In the genomic region with DNA sequence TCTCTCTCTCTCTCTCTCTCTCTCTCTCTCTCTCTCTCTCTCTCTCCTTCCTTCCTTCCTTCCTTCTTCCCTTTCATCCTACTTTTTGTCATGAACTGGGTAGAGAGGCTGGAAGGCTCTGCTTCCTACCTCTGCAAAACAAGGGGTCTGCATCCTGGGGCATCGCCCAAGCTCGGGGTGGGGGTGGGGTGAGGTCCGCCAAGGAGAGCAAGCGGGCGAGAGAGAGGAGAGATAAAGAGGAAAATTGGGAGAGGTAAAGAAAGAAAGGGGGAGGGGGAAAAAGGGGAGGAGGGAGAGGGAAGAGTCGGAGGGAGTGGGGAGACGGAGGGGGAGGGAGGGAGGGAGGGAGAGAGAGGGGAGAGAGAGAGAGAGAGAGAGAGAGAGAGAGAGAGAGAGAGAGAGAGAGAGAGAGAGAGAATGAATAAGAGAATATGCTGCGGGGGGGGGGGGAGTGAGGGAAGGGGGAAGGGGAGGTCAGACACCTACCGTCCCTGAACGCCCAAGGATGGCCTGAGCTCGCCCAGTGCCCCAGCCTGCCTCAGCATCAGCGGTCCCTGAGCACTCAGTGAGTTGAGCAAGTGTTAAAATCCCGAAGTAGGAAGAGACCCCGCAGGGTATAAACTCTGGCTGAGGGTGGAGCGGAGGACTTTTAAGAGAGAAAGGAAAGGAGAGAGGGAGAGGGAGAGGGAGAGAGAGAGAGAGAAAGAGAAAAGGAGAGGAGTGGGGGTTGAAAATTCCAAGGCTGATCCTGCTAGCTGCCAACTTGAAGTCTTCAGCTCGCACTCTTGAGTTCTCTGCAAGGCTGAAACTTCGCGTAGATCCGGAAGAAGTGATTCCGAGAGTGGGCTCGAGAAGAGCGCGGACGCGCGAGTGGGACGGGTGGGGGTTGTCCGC, we compare ENCODE assay signal across 9 mouse cellular contexts. TPM values are rescaled to one million over a fixed set of nuclear protein-coding genes. Genes with fewer than 3 reads are reported as not detected.
DNase-seq lines count a peak whose midpoint lies in the region; ATAC-seq and TF ChIP-seq lines count a peak whose summit lies in the region.
"Had no signal": no experiment of that assay in that cellular context is flagged by ENCODE, and none has a peak within 500 bp of the region (broad histone marks: within the 10 kb centered on the region; RNA-seq: fewer than 3 reads in every experiment).

A gene (plus strand): TSS at position 579 of the 894 bp plus-strand sequence.

- peak within 1 kb of the TSS; percentile 64 for H3K27ac ChIP-seq in lung, postnatal 0 days (ENCODE audit: low read length)
- H3K27ac ChIP-seq in embryonic fibroblast, embryonic 13.5 days (ENCODE audit: insufficient read depth, low read length): peak within 1 kb of the TSS; percentile 22; the same call in 1 of the 2 replicates
- H3K27ac ChIP-seq in hindbrain, embryonic 12.5 days: peak within 1 kb of the TSS; percentile 44; the same call in 1 of the 2 replicates
- peak within 1 kb of the TSS; percentile 41; the same call in 1 of the 2 replicates for H3K27ac ChIP-seq in midbrain, embryonic 14.5 days (replicated peaks; ENCODE audit: low read depth, low read length)

- peak; percentile 37 for ATAC-seq in lung, postnatal 0 days
- ATAC-seq in hindbrain, embryonic 12.5 days (ENCODE audit: low FRiP score): peak; percentile 54; the same call in 1 of the 2 replicates
- peak; percentile 51; the same call in 1 of the 2 replicates for ATAC-seq in midbrain, embryonic 14.5 days (ENCODE audit: low FRiP score, low TSS enrichment)

- TF ChIP-seq EP300 in lung, postnatal 0 days (IDR thresholded peaks at IDR 0.05): no peak

- H3K4me1 ChIP-seq in lung, postnatal 0 days (ENCODE audit: insufficient read depth, low read depth, low read length): no peaks in the 10 kb centered on the region; the same call in 1 of the 2 replicates
- H3K4me1 ChIP-seq in embryonic fibroblast, embryonic 13.5 days (ENCODE audit: control insufficient read depth, insufficient read depth, low read length): no peaks in the 10 kb centered on the region
- peaks cover 14% of the 10 kb centered on the region for H3K4me1 ChIP-seq in hindbrain, embryonic 12.5 days
- H3K4me1 ChIP-seq in midbrain, embryonic 14.5 days (ENCODE audit: control insufficient read depth, insufficient read depth, low read length): no peaks in the 10 kb centered on the region

- TF ChIP-seq CTCF in lung, postnatal 0 days (IDR thresholded peaks at IDR 0.05): no peak
- no peak for TF ChIP-seq CTCF in embryonic fibroblast, embryonic 13.5 days (IDR thresholded peaks at IDR 0.05; ENCODE audit: borderline replicate concordance, insufficient read depth, low read length)

- H3K36me3 ChIP-seq in lung, postnatal 0 days (ENCODE audit: insufficient read depth, low read length): no peaks in the 10 kb centered on the region
- H3K36me3 ChIP-seq in hindbrain, embryonic 12.5 days: no peaks in the 10 kb centered on the region
- no peaks in the 10 kb centered on the region for H3K36me3 ChIP-seq in midbrain, embryonic 14.5 days (ENCODE audit: control insufficient read depth, insufficient read depth, low read length)

- 1% methylated on average over 26 of the region's 28 CpGs for WGBS in lung, postnatal 0 days
- WGBS in hindbrain, embryonic 12.5 days: under 1% methylated on average over 26 of the region's 28 CpGs
- WGBS in midbrain, embryonic 14.5 days: under 1% methylated on average over 27 of the region's 28 CpGs

- no peaks in the 10 kb centered on the region for H3K9me3 ChIP-seq in lung, postnatal 0 days (ENCODE audit: low read length)
- no peaks in the 10 kb centered on the region for H3K9me3 ChIP-seq in hindbrain, embryonic 12.5 days (replicated peaks)
- no peaks in the 10 kb centered on the region for H3K9me3 ChIP-seq in midbrain, embryonic 14.5 days (ENCODE audit: control insufficient read depth, low read length)

- peak within 1 kb of the TSS; percentile 72 for H3K4me3 ChIP-seq in lung, postnatal 0 days (ENCODE audit: low read depth, low read length)
- peak within 1 kb of the TSS; percentile 60 for H3K4me3 ChIP-seq in embryonic fibroblast, embryonic 13.5 days (ENCODE audit: insufficient read depth, low read length)
- peak within 1 kb of the TSS; percentile 70 for H3K4me3 ChIP-seq in hindbrain, embryonic 12.5 days
- H3K4me3 ChIP-seq in midbrain, embryonic 14.5 days (replicated peaks; ENCODE audit: low read depth, low read length): peak within 1 kb of the TSS; percentile 68
- H3K4me3 ChIP-seq: myocyte had no signal

- peaks cover 7% of the 10 kb centered on the region; the same call in 1 of the 2 replicates for H3K27me3 ChIP-seq in lung, postnatal 0 days (replicated peaks; ENCODE audit: insufficient read depth, low read length)
- peaks cover 29% of the 10 kb centered on the region for H3K27me3 ChIP-seq in hindbrain, embryonic 12.5 days
- peaks cover 12% of the 10 kb centered on the region; the same call in 1 of the 2 replicates for H3K27me3 ChIP-seq in midbrain, embryonic 14.5 days (ENCODE audit: control insufficient read depth, insufficient read depth, low read length)

- no peak for TF ChIP-seq POLR2A in embryonic fibroblast, embryonic 13.5 days (IDR thresholded peaks at IDR 0.05; ENCODE audit: low read depth, low read length)

- peak within 1 kb of the TSS; percentile 63 for H3K9ac ChIP-seq in lung, postnatal 0 days (replicated peaks; ENCODE audit: low read depth)
- peak within 1 kb of the TSS; percentile 67 for H3K9ac ChIP-seq in hindbrain, embryonic 12.5 days
- peak within 1 kb of the TSS; percentile 62 for H3K9ac ChIP-seq in midbrain, embryonic 14.5 days (replicated peaks; ENCODE audit: low read length)

- DNase-seq in lung, postnatal 0 days (ENCODE audit: low spot score): peak; percentile 59
- no peak for DNase-seq in lung, adult 18-20 months
- no peak for DNase-seq in midbrain, embryonic 14.5 days
- no peak for DNase-seq in right cerebral cortex, adult 18-20 months
- no peak for DNase-seq in layer of hippocampus, adult 8-10 months (ENCODE audit: low spot score in 2 of 2)
- no peak for DNase-seq in kidney, adult 18-20 months

- peak within 1 kb of the TSS; percentile 68 for H3K4me2 ChIP-seq in lung, postnatal 0 days (replicated peaks; ENCODE audit: low read depth, low read length)
- peak within 1 kb of the TSS; percentile 96 for H3K4me2 ChIP-seq in hindbrain, embryonic 12.5 days (replicated peaks)
- H3K4me2 ChIP-seq in midbrain, embryonic 14.5 days (ENCODE audit: low read length): peak within 1 kb of the TSS; percentile 97

RNA-seq across cellular contexts. Expression of the gene that starts here (rescaled TPM):
- 10.1 and 12.1 TPM in 2 replicates for polyA plus RNA-seq in lung, postnatal 0 days (2015; fragmentation: Nextera tagmentation; extraction: Ambion mirVana)
- 8.9 and 10.1 TPM in 2 replicates for polyA plus RNA-seq in embryonic fibroblast, embryonic 13.5 days (2011; ENCODE audit: insufficient read length, low read depth, missing spikeins)
- polyA plus RNA-seq in hindbrain, embryonic 12.5 days (2016; fragmentation: Nextera tagmentation; extraction: Ambion mirVana): 3.7 and 3.9 TPM in 2 replicates
- 2.3 and 3.1 TPM in 2 replicates for polyA plus RNA-seq in midbrain, embryonic 14.5 days (2014; fragmentation: Nextera tagmentation; extraction: Ambion mirVana)
- total RNA-seq in layer of hippocampus, adult 8-10 months (2022): 1 to 10 TPM; 1.8 to 3.1 (median 2.3) TPM
- polyA plus RNA-seq: myocyte had no signal
